Comparison of ENCODE assay signal across 11 mouse cellular contexts in the genomic region with DNA sequence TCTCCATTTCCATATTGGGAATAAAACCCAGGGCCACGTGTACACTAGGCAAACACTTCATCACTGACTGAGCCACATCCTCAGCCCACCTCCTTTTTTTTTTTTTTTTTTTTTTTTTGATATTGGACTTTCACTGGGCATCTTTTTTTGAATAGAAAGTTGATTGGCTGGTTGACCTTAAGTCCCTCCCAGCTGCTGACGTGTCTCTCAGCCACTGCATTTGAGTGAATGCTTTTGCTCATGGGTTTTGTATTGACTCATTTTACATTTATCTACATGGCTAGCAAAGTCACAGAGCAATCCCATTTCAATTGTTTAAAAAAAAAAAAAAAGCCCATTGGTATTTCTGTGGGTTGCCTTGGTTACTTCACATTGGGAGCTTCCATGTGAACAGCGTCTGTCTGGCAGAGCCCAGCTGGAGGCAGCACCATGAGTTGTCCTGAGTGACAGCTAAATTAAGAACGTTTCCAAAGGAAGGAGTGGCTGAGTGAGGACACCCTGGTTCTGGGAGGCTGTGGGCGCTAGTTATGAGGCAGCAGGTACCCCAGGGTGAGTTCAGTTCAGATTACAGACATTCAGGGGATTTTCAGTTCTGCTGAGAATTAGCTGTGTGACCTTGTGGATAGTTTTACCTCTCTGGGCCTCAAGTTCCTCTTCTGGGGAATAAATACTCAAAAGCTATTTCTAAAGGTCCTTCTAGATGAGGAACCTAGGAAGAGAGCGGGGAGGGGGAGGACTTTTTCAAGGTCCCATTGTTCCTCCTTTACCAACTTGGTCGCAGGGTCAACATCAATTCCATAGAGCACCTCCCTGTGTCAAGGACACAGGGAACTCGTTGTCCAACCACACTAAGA. TPM values are rescaled to one million over a fixed set of nuclear protein-coding genes. Genes with fewer than 3 reads are reported as not detected.
DNase-seq lines count a peak whose midpoint lies in the region; ATAC-seq and TF ChIP-seq lines count a peak whose summit lies in the region.
"Had no signal": no experiment of that assay in that cellular context is flagged by ENCODE, and none has a peak within 500 bp of the region (broad histone marks: within the 10 kb centered on the region; RNA-seq: fewer than 3 reads in every experiment).

No protein-coding gene starts in this region.

- H3K27ac ChIP-seq in embryonic facial prominence, embryonic 11.5 days (replicated peaks; ENCODE audit: low read depth, low read length) = no peak overlapping the region
- H3K27ac ChIP-seq in embryonic facial prominence, embryonic 10.5 days (replicated peaks) = no peak overlapping the region
- H3K27ac ChIP-seq in midbrain, embryonic 16.5 days (ENCODE audit: low read length) = no peak overlapping the region
- no peak overlapping the region for H3K27ac ChIP-seq in gastrocnemius, adult 2 months
- H3K27ac ChIP-seq: liver, embryonic 12.5 days had no signal

- ATAC-seq in embryonic facial prominence, embryonic 11.5 days (replicated peaks; ENCODE audit: insufficient number of reproducible peaks, low FRiP score, low TSS enrichment, low read depth) = no peak
- ATAC-seq in midbrain, embryonic 16.5 days = peak; percentile 78
- no peak for ATAC-seq in erythroblast, adult 5-6 weeks (replicated peaks; ENCODE audit: low FRiP score, poor library complexity, severe bottlenecking)
- ATAC-seq: liver, embryonic 12.5 days had no signal

- no peak overlapping the region for H3K4me2 ChIP-seq in embryonic facial prominence, embryonic 11.5 days (ENCODE audit: low read depth, low read length)
- H3K4me2 ChIP-seq in midbrain, embryonic 16.5 days (ENCODE audit: low read length) = no peak overlapping the region
- H3K4me2 ChIP-seq: liver, embryonic 12.5 days had no signal

- no peak overlapping the region for H3K4me3 ChIP-seq in embryonic facial prominence, embryonic 11.5 days (ENCODE audit: low read depth, low read length)
- H3K4me3 ChIP-seq in embryonic facial prominence, embryonic 10.5 days = no peak overlapping the region
- H3K4me3 ChIP-seq in midbrain, embryonic 16.5 days (ENCODE audit: low read depth, low read length) = no peak overlapping the region
- no peak overlapping the region for H3K4me3 ChIP-seq in gastrocnemius, adult 2 months
- H3K4me3 ChIP-seq: liver, embryonic 12.5 days had no signal

- no peak for TF ChIP-seq POLR2A in brain, embryonic 14.5 days (IDR thresholded peaks at IDR 0.05; ENCODE audit: borderline replicate concordance, extremely low read depth, insufficient read depth, insufficient read length, poor library complexity, severe bottlenecking)

- WGBS in embryonic facial prominence, embryonic 11.5 days = 57% methylated on average over 8 of the region's 8 CpGs
- WGBS in embryonic facial prominence, embryonic 10.5 days = 61% methylated on average over 8 of the region's 8 CpGs
- 33% methylated on average over 8 of the region's 8 CpGs for WGBS in midbrain, embryonic 16.5 days

- H3K9ac ChIP-seq in embryonic facial prominence, embryonic 11.5 days (replicated peaks; ENCODE audit: low read length) = no peak overlapping the region
- no peak overlapping the region for H3K9ac ChIP-seq in midbrain, embryonic 16.5 days (ENCODE audit: low read depth, low read length)
- H3K9ac ChIP-seq: liver, embryonic 12.5 days had no signal

- intact Hi-C loops in gastrocnemius, adult 2 months (cut with DNase I) = no loop called here

- no peak for TF ChIP-seq CTCF in brain, embryonic 14.5 days (IDR thresholded peaks at IDR 0.05; ENCODE audit: borderline replicate concordance, extremely low read depth, insufficient read depth, insufficient read length)
- TF ChIP-seq CTCF in gastrocnemius, adult 2 months (IDR thresholded peaks at IDR 0.05) = no peak

- H3K27me3 ChIP-seq in embryonic facial prominence, embryonic 11.5 days (ENCODE audit: control insufficient read depth, insufficient read depth, low read length) = no peaks in the 10 kb centered on the region
- no peaks in the 10 kb centered on the region for H3K27me3 ChIP-seq in embryonic facial prominence, embryonic 10.5 days (replicated peaks; ENCODE audit: low read depth, poor library complexity, severe bottlenecking)
- no peaks in the 10 kb centered on the region for H3K27me3 ChIP-seq in midbrain, embryonic 16.5 days (ENCODE audit: control insufficient read depth, insufficient read depth, low read depth, low read length)
- H3K27me3 ChIP-seq: liver, embryonic 12.5 days had no signal

- H3K9me3 ChIP-seq in embryonic facial prominence, embryonic 11.5 days (replicated peaks; ENCODE audit: control insufficient read depth, low read length) = no peaks in the 10 kb centered on the region
- no peaks in the 10 kb centered on the region for H3K9me3 ChIP-seq in embryonic facial prominence, embryonic 10.5 days
- no peaks in the 10 kb centered on the region for H3K9me3 ChIP-seq in midbrain, embryonic 16.5 days (replicated peaks; ENCODE audit: control insufficient read depth, low read length, poor library complexity, severe bottlenecking)
- H3K9me3 ChIP-seq: liver, embryonic 12.5 days had no signal

- peak; percentile 3 for DNase-seq in embryonic facial prominence, embryonic 11.5 days (ENCODE audit: low spot score)
- DNase-seq in embryonic facial prominence, embryonic 10.5 days (ENCODE audit: low spot score) = no peak
- DNase-seq in brain, embryonic 14.5 days (ENCODE audit: low read depth) = peak; percentile 47
- DNase-seq in layer of hippocampus, adult 18-20 months (ENCODE audit: low spot score in 2 of 2) = peak; percentile 63 to 78
- no peak for DNase-seq in gastrocnemius, adult 2 months
- DNase-seq in adrenal gland, postnatal 4 days (ENCODE audit: low spot score in 2 of 2) = no peak
- DNase-seq: cerebellum, adult 2 months; kidney, adult 2 months had no signal

- no peaks in the 10 kb centered on the region for H3K4me1 ChIP-seq in embryonic facial prominence, embryonic 11.5 days (ENCODE audit: control insufficient read depth, insufficient read depth, low read length)
- no peaks in the 10 kb centered on the region for H3K4me1 ChIP-seq in embryonic facial prominence, embryonic 10.5 days
- no peaks in the 10 kb centered on the region for H3K4me1 ChIP-seq in midbrain, embryonic 16.5 days (ENCODE audit: control insufficient read depth, insufficient read depth, low read length)
- H3K4me1 ChIP-seq: liver, embryonic 12.5 days had no signal

- no peaks in the 10 kb centered on the region for H3K36me3 ChIP-seq in embryonic facial prominence, embryonic 11.5 days (replicated peaks; ENCODE audit: control insufficient read depth, insufficient read depth, low read depth, low read length)
- no peaks in the 10 kb centered on the region for H3K36me3 ChIP-seq in embryonic facial prominence, embryonic 10.5 days (replicated peaks)
- no peaks in the 10 kb centered on the region for H3K36me3 ChIP-seq in midbrain, embryonic 16.5 days (ENCODE audit: control insufficient read depth, insufficient read depth, low read length)
- H3K36me3 ChIP-seq: liver, embryonic 12.5 days had no signal

RNA-seq across cellular contexts. Expression of a gene that starts 31.4 kb away (rescaled TPM):
- 20.3 and 21.1 TPM in 2 replicates for polyA plus RNA-seq in embryonic facial prominence, embryonic 11.5 days (2014; fragmentation: Nextera tagmentation; extraction: Ambion mirVana)
- 18.0 and 18.8 TPM in 2 replicates for polyA plus RNA-seq in embryonic facial prominence, embryonic 10.5 days (2016; fragmentation: Nextera tagmentation; extraction: Ambion mirVana)
- polyA plus RNA-seq in brain, embryonic 14.5 days (2012; rRNA removed) = 17.7 and 20.4 TPM in 2 replicates
- 10 to 100 TPM; 23.7 to 25.6 TPM for total RNA-seq in layer of hippocampus, adult 18-20 months (2021)
- polyA plus RNA-seq in midbrain, embryonic 16.5 days (2015; fragmentation: Nextera tagmentation; extraction: Ambion mirVana) = 27.1 and 32.1 TPM in 2 replicates
- total RNA-seq in gastrocnemius, adult 2 months (2021) = 10 to 100 TPM; 36.2 to 59.5 TPM
- 10 to 100 TPM; 33.3 to 36.5 TPM for total RNA-seq in adrenal gland, postnatal 4 days (2021)
- 2.1 and 10.0 TPM in 2 replicates for total RNA-seq in erythroblast, adult 5-6 weeks (2015; ENCODE audit: low replicate concordance)
- total RNA-seq in erythroblast, adult 5-6 weeks (2017; ENCODE audit: low replicate concordance) = 1.1 and 4.5 TPM in 2 replicates

Comparison
In these comparisons a context has a peak if more than half of its experiments do, and no peak if none do; other contexts are left out.
1. DNase-seq: peak in embryonic facial prominence, embryonic 11.5 days (single experiment), brain, embryonic 14.5 days (single experiment) and layer of hippocampus, adult 18-20 months (2 of 2); none in embryonic facial prominence, embryonic 10.5 days (single experiment), gastrocnemius, adult 2 months (single experiment) and adrenal gland, postnatal 4 days (0 of 2).